Mouse (Mus musculus) liver, adult 2 months (tissue): ENCODE data around the gene Lrrc55. TPM values are rescaled to one million over a fixed set of nuclear protein-coding genes. Genes with fewer than 3 reads are reported as not detected.

Experiments
- DNase-seq: peaks from one replicate; pipeline ENCODE4 v3.0.0-alpha.2; 2011; ENCODE audit warnings: low read depth, low spot score; ENCODE audit errors: extremely low read depth
- H3K27ac ChIP-seq: fragments of 200-500 bp; replicated peaks from 2 replicates; pipeline ENCODE4 v1.5.1; 2012; ENCODE audit warnings: low read depth, mild to moderate bottlenecking, control low read depth, inconsistent platforms, low read length; ENCODE audit not compliant: insufficient read depth
- H3K27me3 ChIP-seq: fragments of 200-500 bp; 2 replicates; pipeline ENCODE4 v1.6.1; 2012; ENCODE audit warnings: mild to moderate bottlenecking, moderate library complexity, low read length, inconsistent platforms; ENCODE audit not compliant: control insufficient read depth, insufficient read depth
- H3K36me3 ChIP-seq: fragments of 200-500 bp; 2 replicates; pipeline ENCODE4 v1.6.1; 2012; ENCODE audit warnings: low read length, inconsistent platforms; ENCODE audit not compliant: control insufficient read depth, insufficient read depth
- H3K4me1 ChIP-seq: fragments of 200-500 bp; 2 replicates; pipeline ENCODE4 v1.6.1; 2011; ENCODE audit warnings: low read length; ENCODE audit not compliant: control insufficient read depth, insufficient read depth
- H3K4me3 ChIP-seq: fragments of 200-500 bp; 2 replicates; pipeline ENCODE4 v1.5.1; 2011; ENCODE audit warnings: low read depth, mild to moderate bottlenecking, control low read depth, low read length, moderate library complexity; ENCODE audit not compliant: insufficient read depth
- H3K79me2 ChIP-seq: fragments of 200-500 bp; 2 replicates; pipeline ENCODE4 v1.6.1; 2012; ENCODE audit warnings: inconsistent platforms, mild to moderate bottlenecking, low read length, moderate library complexity; ENCODE audit not compliant: control insufficient read depth, insufficient read depth
- H3K9ac ChIP-seq: fragments of 200-500 bp; 2 replicates; pipeline ENCODE4 v1.6.1; 2012; ENCODE audit warnings: low read depth, mild to moderate bottlenecking, control low read depth, inconsistent platforms, low read length
- CTCF ChIP-seq: fragments of 200-500 bp; IDR thresholded peaks from 2 replicates; pipeline ENCODE4 v1.5.1; 2011; ENCODE audit warnings: low read depth, low read length, control low read depth
- POLR2A ChIP-seq: fragments of 200-500 bp; IDR thresholded peaks from 2 replicates; pipeline ENCODE4 v1.6.1; 2011; ENCODE audit warnings: low read length, control low read depth; ENCODE audit not compliant: insufficient read depth; ENCODE audit errors: extremely low read depth
- whole genome bisulfite sequencing: fragments of 180-500 bp; shearing (Covaris S2); methylation state at CpG from one replicate; pipeline ENCODE4 v1.1.7; 2018; 5-methylcytosine and 5-hydroxymethylcytosine counted together
- polyA plus RNA-seq: library from polyadenylated mRNA; depleted of rRNA; stranded (reverse); fragments of >200 nt; gene quantifications from 2 replicates; pipeline ENCODE4 v1.2.3, GENCODE M21; 2012
- total RNA-seq: library from RNA; depleted of rRNA; stranded (reverse); fragments of >200 nt; gene quantifications from 2 replicates; pipeline ENCODE4 v1.2.3, GENCODE M21; 2014

Gene Lrrc55
- total and polyA plus RNA-seq, 2 experiments = not detected

GRCm38 (mm10) chr2:85138143-85138542, 58.9 kb downstream of the Lrrc55 start:
- no peak for DNase-seq
- H3K4me3 ChIP-seq = no peak overlapping the region
- H3K9ac ChIP-seq = no peak overlapping the region
- H3K27ac ChIP-seq = no peak overlapping the region
- 42% methylated on average over 2 of the region's 2 CpGs for WGBS
- TF ChIP-seq POLR2A (no peak), CTCF (no peak)
- H3K36me3 ChIP-seq = no peaks in the 10 kb centered on the region
- H3K27me3 ChIP-seq = no peaks in the 10 kb centered on the region; the same call in 1 of the 2 replicates
- H3K79me2 ChIP-seq = no peaks in the 10 kb centered on the region
- no peaks in the 10 kb centered on the region for H3K4me1 ChIP-seq

- Histone ChIP-seq H3K79me2 (no peaks in the 10 kb centered on the region), H3K4me3 (no peak overlapping the region), H3K36me3 (no peaks in the 10 kb centered on the region), H3K27ac (no peak overlapping the region), H3K27me3 (no peaks in the 10 kb centered on the region; the same call in 1 of the 2 replicates), H3K4me1 (no peaks in the 10 kb centered on the region), H3K9ac (no peak overlapping the region)
- TF ChIP-seq CTCF (no peak), POLR2A (no peak)
- no peak for DNase-seq
- WGBS = 64% methylated on average over 10 of the region's 10 CpGs
Measured at GRCm38 (mm10) chr2:85137601-85138140, 59.3 kb downstream of the Lrrc55 start.

DNA sequence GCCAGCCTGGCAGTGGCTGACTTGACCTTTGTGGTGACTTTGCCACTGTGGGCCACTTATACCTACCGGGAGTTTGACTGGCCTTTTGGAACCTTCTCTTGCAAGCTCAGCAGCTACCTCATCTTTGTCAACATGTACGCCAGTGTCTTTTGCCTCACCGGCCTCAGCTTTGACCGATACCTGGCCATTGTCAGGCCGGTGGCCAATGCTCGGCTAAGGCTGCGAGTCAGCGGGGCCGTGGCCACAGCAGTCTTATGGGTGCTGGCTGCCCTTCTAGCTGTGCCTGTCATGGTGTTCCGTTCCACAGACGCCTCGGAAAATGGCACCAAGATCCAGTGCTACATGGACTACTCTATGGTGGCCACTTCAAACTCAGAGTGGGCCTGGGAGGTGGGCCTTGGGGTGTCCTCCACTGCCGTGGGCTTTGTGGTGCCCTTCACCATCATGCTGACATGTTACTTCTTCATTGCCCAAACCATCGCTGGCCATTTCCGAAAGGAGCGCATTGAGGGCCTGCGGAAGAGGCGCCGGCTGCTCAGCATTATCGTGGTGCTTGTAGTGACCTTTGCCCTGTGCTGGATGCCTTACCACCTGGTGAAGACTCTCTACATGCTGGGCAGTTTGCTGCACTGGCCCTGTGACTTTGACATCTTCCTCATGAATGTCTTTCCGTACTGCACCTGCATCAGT, 60.0 kb downstream of the Lrrc55 start:
- no peaks in the 10 kb centered on the region for H3K4me1 ChIP-seq
- no peaks in the 10 kb centered on the region; the same call in 1 of the 2 replicates for H3K27me3 ChIP-seq
- no peak for TF ChIP-seq POLR2A
- no peak for TF ChIP-seq CTCF
- no peaks in the 10 kb centered on the region for H3K36me3 ChIP-seq
- no peak for DNase-seq
- H3K9ac ChIP-seq = no peak overlapping the region
- 84% methylated on average over 21 of the region's 21 CpGs for whole genome bisulfite sequencing
- H3K4me3 ChIP-seq = no peak overlapping the region
- H3K79me2 ChIP-seq = no peaks in the 10 kb centered on the region
- H3K27ac ChIP-seq = no peak overlapping the region

DNA sequence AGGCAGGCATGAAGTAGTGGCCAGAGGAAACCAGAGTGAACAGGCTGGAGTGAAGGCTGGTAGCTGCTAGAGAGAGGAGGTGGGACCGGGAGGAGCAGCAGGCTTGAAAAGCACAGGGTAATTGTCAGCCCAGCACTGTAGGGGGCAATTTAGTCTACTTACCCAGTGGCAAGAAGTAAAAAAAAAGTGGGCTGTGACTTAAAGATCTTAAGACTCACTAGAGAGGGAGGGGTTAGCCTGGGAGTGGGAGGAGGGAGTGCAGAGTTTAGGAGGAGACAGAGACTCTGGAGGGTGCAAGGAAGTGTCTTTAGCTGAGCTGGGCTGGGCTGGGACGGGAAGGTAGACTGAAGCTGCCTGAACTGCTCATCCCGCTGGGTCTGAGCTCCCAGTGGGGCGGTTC, 60.9 kb downstream of the Lrrc55 start, which contains the start of gene Aplnr:
Gene Aplnr (plus strand): TSS at position 137 of the 400 bp plus-strand sequence.
- DNase-seq = no peak
- Histone ChIP-seq H3K79me2 (no peaks in the 10 kb centered on the region), H3K4me1 (no peaks in the 10 kb centered on the region), H3K9ac (no peak within 1 kb of the TSS), H3K4me3 (no peak within 1 kb of the TSS), H3K27me3 (no peaks in the 10 kb centered on the region; the same call in 1 of the 2 replicates), H3K36me3 (no peaks in the 10 kb centered on the region), H3K27ac (no peak within 1 kb of the TSS)
- no peak for TF ChIP-seq POLR2A
- TF ChIP-seq CTCF = no peak
- WGBS = 33% methylated on average over 4 of the region's 4 CpGs

GRCm38 (mm10) chr2:85135099-85135498, 61.9 kb downstream of the Lrrc55 start:
- Histone ChIP-seq H3K4me1 (no peaks in the 10 kb centered on the region), H3K27me3 (no peaks in the 10 kb centered on the region; the same call in 1 of the 2 replicates), H3K36me3 (no peaks in the 10 kb centered on the region), H3K9ac (no peak overlapping the region), H3K4me3 (no peak overlapping the region), H3K79me2 (no peaks in the 10 kb centered on the region), H3K27ac (no peak overlapping the region)
- 39% methylated on average over 1 of the region's 1 CpGs for WGBS
- no peak for TF ChIP-seq POLR2A
- no peak for TF ChIP-seq CTCF
- no peak for DNase-seq

- peak; percentile 18 for DNase-seq
- H3K79me2 ChIP-seq = no peaks in the 10 kb centered on the region
- H3K27ac ChIP-seq = no peak overlapping the region
Measured at GRCm38 (mm10) chr2:85132204-85132603, 64.8 kb downstream of the Lrrc55 start.

More at GRCm38 (mm10) chr2:85132204-85132603, 64.8 kb downstream of the Lrrc55 start:
- 36% methylated on average over 2 of the region's 2 CpGs for WGBS
- TF ChIP-seq POLR2A (no peak), CTCF (no peak)
- H3K36me3 ChIP-seq = no peaks in the 10 kb centered on the region
- no peak overlapping the region for H3K4me3 ChIP-seq
- H3K4me1 ChIP-seq = no peaks in the 10 kb centered on the region
- H3K9ac ChIP-seq = no peak overlapping the region
- no peaks in the 10 kb centered on the region; the same call in 1 of the 2 replicates for H3K27me3 ChIP-seq
